Mouse (Mus musculus) urinary bladder, adult 18-20 months (tissue): ENCODE measurements around the gene Ptma.
"Not testable (repeated sequence)": the region's sequence is repeated elsewhere in the genome, so short reads cannot be mapped to it uniquely, and the experiment has no call there.

ENCODE experiments used
- DNase-seq, 2 experiments: peaks; one replicate each; pipeline ENCODE4 v3.0.0; 2022; ENCODE audit warnings: low spot score in 2 of 2, mixed read lengths in 2 of 2

Ptma gene

GRCm38 (mm10) chr1:86539583-86539982 lies 13.1 kb downstream of the Ptma start:
- DNase-seq: not testable (repeated sequence)

DNA sequence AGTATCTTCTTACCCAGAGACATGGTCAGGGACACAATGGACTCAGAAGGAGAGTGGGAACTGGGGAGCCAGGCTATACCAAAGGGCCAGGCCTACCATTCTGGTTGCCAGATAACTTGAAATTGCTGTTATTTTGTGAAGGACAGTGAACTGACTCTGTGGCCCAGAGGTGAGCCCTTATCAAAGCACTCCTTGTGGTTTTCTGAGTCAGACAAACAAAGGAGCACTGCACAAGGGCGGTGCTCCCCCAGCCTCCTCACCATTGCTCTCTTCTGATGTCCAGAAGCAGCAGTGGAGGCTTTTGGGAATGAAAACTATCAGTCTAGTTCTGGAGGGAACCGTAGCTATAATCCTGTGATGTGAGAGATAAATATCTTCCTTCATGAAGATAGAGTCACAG lies 16.1 kb downstream of the Ptma start:
- no peak for DNase-seq

DNA sequence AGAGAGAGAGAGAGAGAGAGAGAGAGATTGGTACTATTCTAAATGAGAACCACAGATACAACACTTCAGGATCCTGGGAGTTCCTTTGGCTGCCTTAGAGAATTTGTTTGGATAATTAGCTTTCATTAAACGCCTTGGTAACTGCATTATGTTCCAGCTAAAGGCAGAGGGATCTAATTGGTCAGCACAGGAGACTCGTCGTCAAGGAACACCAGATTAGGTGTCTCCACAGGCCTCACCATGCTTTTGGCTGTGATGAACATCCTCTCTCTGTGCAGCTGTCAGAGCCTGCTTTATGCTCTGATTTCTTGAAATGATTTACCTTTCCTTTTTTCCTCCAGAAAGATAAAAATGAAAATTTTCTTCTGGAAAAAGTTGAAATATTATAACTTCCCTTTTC lies 20.3 kb downstream of the Ptma start:
- DNase-seq: no peak

DNA sequence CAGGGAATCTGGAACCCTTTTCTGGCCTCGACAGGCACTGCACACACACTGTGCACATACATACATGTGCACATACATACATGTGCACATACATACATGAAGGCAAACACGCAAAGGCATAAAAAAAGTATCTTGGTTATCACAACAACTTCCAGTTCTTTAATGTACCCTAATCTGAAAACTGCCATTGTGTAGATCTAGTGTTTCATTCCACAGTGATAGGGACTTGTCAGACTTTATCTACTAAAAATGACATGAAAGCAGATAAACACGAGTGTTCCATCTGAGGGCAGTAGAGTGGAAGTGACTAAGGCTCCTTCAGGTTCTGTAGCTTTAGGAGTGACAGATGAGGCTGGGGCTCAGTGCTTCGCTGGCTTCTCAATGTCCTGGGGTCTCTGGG lies 24.8 kb downstream of the Ptma start:
- no peak for DNase-seq

DNA sequence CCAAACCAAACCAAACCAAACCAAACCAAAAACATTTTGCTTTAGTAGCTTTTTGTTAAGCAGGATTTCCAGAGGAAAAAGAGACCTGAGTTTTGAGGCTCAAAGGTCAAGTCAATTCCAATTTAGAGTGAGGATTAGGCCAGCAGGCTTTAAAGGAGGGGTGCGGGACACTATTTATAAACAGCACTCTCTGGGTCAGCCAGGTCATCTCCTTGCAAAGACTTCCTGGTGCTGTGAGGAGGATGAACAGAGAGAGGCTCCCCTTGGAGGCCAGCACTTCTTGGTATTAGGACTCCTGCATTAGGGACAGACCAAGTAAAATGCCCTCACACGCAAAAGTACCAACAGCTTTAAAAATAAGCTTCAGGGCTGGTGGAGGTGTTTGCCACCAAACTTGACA lies 25.4 kb downstream of the Ptma start:
- DNase-seq: no peak

DNA sequence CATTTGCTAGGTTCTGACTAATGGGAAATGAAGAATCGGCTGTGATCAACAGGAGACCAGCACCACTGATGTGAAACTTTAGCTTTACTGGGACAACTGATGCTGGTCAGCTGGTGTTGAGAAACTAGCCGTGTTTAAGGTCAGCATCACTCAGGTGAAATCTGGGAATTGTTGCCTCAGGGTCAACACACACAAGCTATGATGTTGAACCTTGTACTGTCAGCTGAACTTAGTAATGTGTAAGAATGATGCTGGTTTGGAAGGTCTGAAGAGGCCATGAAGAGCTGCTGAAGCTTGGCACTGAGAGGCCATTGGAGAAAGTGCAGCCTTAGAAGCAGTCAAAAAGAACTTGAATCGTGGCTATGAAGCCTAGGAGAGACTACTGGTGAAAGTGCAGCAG lies 29.1 kb downstream of the Ptma start:
- DNase-seq: no peak

DNA sequence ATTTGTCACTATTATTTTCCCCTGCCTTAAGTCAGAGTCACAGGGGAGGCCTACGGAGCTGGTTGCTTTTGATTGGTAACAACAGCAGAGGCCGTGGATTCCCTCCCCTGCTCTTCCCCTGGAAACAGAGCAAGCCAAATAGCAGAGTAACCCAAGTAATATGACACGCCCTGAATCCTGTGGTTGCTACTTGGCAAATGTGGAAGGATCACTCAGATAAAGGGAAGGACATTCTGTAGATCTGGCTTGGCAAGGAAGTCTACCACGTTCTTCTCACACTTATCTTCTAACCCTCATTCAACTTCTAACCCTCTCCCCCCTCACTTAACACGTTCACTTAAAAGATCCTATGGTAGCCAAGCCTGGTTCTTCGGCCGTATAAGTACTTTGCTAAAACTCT lies 31.3 kb downstream of the Ptma start:
- DNase-seq: no peak

DNA sequence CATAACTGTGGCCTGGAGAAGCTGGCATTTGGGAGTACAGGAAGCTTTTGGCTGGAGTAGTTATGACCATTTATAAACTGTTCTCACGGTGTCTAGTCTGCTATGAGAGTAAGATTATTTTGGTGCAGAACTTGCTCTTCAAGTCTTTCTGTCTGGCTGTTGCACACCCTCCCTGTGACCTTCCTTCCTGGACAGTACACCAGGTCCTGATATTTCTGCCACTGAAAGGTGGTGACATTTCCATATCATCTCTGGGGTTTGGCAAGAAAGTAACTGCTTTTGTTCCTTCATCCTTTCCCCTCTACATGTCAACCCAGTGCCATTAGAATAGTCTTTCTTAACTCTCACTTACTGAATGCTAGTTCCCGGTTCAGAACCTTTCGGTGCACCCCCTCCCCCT lies 32.7 kb downstream of the Ptma start:
- no peak for DNase-seq

DNA sequence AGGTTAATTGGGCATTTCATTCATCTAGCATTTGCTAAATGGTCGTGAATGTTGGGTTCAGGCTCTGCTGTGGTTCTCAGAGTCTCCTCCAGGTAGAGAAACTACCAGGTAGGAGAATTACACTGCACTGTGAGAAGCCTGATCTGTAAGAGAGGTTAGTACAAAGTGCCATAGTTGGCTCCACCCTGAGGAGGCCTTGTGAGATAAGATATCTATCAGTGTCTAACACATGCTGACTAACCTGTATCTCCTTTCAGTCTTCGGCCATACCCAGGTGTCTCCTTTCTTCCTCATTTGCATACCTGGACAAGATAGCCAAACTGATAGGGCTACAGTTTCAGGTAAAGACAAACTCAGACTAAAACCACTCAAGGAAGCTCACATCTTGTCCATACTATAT lies 36.1 kb downstream of the Ptma start:
- DNase-seq: no peak

DNA sequence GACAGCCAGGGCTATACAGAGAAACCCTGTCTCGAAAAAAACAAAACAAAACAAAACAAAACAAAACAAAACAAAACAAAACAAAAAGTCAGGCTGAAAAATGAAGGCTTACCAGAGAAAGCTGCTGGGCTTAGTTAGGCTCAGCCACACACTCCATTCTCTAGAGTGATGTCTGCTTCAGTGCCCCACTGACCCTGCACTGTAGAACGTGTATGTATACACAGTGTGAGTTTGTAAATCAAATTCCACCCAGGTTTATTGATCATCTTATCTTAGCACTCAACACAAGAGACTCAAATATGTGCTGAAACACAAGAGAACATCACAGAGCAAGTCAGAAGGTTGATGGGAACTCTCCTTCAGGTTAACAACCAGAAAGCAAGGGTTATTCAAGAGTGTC lies 41.9 kb downstream of the Ptma start:
- no peak for DNase-seq

DNA sequence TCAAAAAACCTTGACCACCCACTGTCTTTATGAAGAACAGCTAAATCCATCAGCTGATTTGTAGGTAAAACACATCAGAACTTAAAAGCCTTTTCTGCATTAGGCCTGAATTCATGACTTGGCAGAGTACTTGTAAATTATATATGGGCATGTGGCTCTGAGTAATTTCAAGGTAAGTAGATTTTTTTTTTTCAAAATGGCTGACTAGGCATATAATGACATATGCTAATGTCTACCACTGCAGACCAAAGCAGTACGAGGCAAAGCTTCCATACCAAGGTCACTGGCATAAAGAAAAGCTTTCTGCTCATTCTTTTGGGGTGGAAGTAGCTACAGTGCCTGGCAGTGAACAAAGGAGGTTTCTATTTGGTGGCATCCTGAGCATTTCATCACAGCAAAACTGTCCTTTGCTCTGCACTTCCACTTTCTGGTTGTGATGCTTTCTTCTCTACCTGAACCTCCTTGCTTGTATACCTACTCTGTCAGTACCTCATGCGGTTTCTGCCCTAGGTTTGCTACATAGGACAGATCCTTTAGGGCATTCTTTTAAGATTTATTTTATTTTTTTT lies 42.9 kb downstream of the Ptma start:
- no peak for DNase-seq

GRCm38 (mm10) chr1:86571381-86571780 lies 44.9 kb downstream of the Ptma start:
- DNase-seq: no peak

- DNase-seq: no peak
These were observed 45.4 kb downstream of the Ptma start for GRCm38 (mm10) chr1:86571941-86572340.
